Mouse (Mus musculus) kidney, adult 2 months (tissue): Measurements from ENCODE around the gene Ssh3.

Source experiments
- CTCF ChIP-seq: fragments of 200-500 bp; conservative IDR thresholded peaks from 2 replicates; pipeline ENCODE4 v1.5.1; 2011; ENCODE audit warnings: low read depth, mild to moderate bottlenecking, control low read depth, low read length, moderate library complexity, mixed read lengths; ENCODE audit not compliant: insufficient read depth, insufficient read length
- POLR2A ChIP-seq: fragments of 200-500 bp; IDR thresholded peaks from one replicate; pipeline ENCODE4 v1.6.1; 2011; ENCODE audit warnings: low read depth, low read length, control low read depth

- no peak for TF ChIP-seq CTCF
- TF ChIP-seq POLR2A, result no peak
Measured at GRCm38 (mm10) chr19:4299574-4300270, 30.7 kb upstream of the Ssh3 start.
